Mouse (Mus musculus) midbrain, embryonic 12.5 days (tissue): ENCODE measurements around the gene Gm21885. TPM values are rescaled to one million over a fixed set of nuclear protein-coding genes. Genes with fewer than 3 reads are reported as not detected.
"Not testable (repeated sequence)": the region's sequence is repeated elsewhere in the genome, so short reads cannot be mapped to it uniquely, and the experiment has no call there.

Experiments used
- ATAC-seq: fragments of 200-750 bp; cut with Nextera tagmentation; 2 replicates; pipeline ENCODE4 v1.8.0; 2017; ENCODE audit warnings: low read depth, moderate TSS enrichment, moderate library complexity; ENCODE audit not compliant: low FRiP score
- H3K27ac ChIP-seq: fragments of 300-500 bp; sonication (generic); replicated peaks from 2 replicates; pipeline ENCODE4 v1.5.1; 2016; ENCODE audit warnings: mild to moderate bottlenecking
- H3K27me3 ChIP-seq: fragments of 300-500 bp; sonication (generic); 2 replicates; pipeline ENCODE4 v1.6.1; 2016; ENCODE audit warnings: mild to moderate bottlenecking
- H3K36me3 ChIP-seq: fragments of 300-500 bp; sonication (generic); 2 replicates; pipeline ENCODE4 v1.6.1; 2016
- H3K4me1 ChIP-seq: fragments of 300-500 bp; sonication (generic); 2 replicates; pipeline ENCODE4 v1.6.1; 2016
- H3K4me2 ChIP-seq: fragments of 300-500 bp; sonication (generic); replicated peaks from 2 replicates; pipeline ENCODE4 v1.6.1; 2016; ENCODE audit warnings: mild to moderate bottlenecking, moderate library complexity
- H3K4me3 ChIP-seq: fragments of 300-500 bp; sonication (generic); 2 replicates; pipeline ENCODE4 v1.5.1; 2016; ENCODE audit warnings: mild to moderate bottlenecking
- H3K9ac ChIP-seq: fragments of 300-500 bp; sonication (generic); replicated peaks from 2 replicates; pipeline ENCODE4 v1.6.1; 2016; ENCODE audit warnings: mild to moderate bottlenecking, moderate library complexity
- H3K9me3 ChIP-seq: fragments of 300-500 bp; sonication (generic); 2 replicates; pipeline ENCODE4 v1.6.1; 2016; ENCODE audit warnings: mild to moderate bottlenecking
- WGBS: fragments of 180-500 bp; shearing (Covaris S2); methylation state at CpG from one replicate; pipeline ENCODE4 v1.1.7; 2016; 5-methylcytosine and 5-hydroxymethylcytosine counted together
- polyA plus RNA-seq: library from polyadenylated mRNA; unstranded; fragments of >200 nt; fragmentation: Nextera tagmentation; extraction: Ambion mirVana; gene quantifications from 2 replicates; pipeline ENCODE4 v1.2.1, GENCODE M21; 2016

Gene Gm21885
- polyA plus RNA-seq, 1 experiment from 2014 or later = 0.32 TPM

DNA sequence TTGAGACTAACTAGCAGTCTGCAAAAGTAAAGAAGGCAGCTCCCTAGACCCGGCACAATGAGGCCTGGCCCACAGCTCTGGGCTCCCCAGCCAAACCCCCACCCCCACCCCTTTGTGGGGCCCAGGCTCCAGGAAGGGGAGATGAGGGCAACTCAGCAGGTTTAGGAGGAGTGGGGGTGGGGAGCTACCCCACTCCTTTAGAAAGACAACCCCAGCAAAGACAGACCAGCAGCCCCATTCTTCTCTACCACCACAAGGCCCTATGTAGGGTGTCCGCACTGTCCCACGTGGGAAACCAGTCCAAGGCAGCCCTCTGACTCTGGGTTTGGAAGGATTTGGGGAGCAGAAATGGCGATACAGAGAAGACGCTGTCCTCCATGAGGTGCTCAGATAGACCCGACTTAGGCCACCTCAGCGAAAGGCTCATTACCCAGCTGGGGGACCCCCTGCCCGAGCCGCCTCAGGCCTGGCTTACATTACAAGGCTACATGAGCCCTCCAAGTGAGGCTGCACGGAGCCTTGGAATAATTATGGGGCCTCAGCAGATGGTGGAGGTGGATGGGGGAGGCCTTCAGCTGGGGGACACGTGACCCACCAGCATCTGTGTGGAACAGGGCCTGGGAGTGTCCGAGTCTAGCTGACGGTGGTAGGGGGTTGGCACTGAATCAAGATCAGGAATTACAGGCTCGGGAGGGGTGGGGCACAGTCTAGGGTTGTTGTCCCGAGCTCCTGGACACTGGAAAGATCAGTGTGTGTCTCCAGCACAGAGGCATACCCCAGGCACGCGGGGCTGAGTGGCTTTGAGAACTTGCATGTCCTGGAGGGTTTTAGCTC, 35.5 kb upstream of the Gm21885 start, which contains the start of gene Wfikkn2:
TSS of gene Wfikkn2 (minus strand) at position 51 of the 834 bp plus-strand sequence.
- peak; percentile 83 for ATAC-seq
- 47% methylated on average over 17 of the region's 17 CpGs for WGBS
- no peak within 1 kb of the TSS for H3K4me2 ChIP-seq

GRCm38 (mm10) chr11:94246789-94247061, 34.9 kb upstream of the Gm21885 start:
- H3K4me2 ChIP-seq = no peak overlapping the region
- peaks cover 44% of the 10 kb centered on the region for H3K4me1 ChIP-seq
- H3K27ac ChIP-seq = peak overlapping the region; percentile 57; the same call in 1 of the 2 replicates
- H3K9me3 ChIP-seq = no peaks in the 10 kb centered on the region
- no peak overlapping the region for H3K4me3 ChIP-seq
- WGBS = 79% methylated on average over 8 of the region's 8 CpGs
- H3K36me3 ChIP-seq = no peaks in the 10 kb centered on the region
- no peak for ATAC-seq
- no peak overlapping the region for H3K9ac ChIP-seq
- peaks cover 29% of the 10 kb centered on the region for H3K27me3 ChIP-seq

More for the DNA sequence above, 35.5 kb upstream of the Gm21885 start, which contains the start of gene Wfikkn2:
- peaks cover 32% of the 10 kb centered on the region for H3K27me3 ChIP-seq
- H3K27ac ChIP-seq = peak within 1 kb of the TSS; percentile 62
- H3K4me3 ChIP-seq = no peak within 1 kb of the TSS
- H3K9me3 ChIP-seq = no peaks in the 10 kb centered on the region
- H3K9ac ChIP-seq = no peak within 1 kb of the TSS
- peaks cover 44% of the 10 kb centered on the region for H3K4me1 ChIP-seq
- H3K36me3 ChIP-seq = no peaks in the 10 kb centered on the region

DNA sequence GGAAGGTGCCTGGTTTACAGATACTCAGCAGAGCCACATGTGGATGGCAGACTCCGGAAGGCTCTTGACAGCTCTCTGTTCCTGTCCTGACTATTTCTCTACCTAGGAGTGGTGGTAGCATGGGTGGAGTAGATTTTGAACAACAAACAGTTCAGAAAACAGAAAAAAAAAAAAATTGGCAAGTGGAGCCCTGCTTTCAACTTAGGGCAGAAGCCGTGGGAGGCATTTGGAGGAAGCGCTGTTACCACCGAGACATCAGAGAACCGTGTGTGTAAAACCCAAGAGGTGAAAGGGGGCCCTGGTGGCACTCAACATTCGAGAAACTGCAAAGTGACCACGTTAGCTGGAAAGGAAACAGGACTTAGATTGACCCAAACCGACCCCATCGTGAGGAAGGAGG, 28.5 kb upstream of the Gm21885 start:
- no peak overlapping the region for H3K9ac ChIP-seq
- ATAC-seq = no peak

GRCm38 (mm10) chr11:94253691-94254090, 28.0 kb upstream of the Gm21885 start:
- Histone ChIP-seq H3K36me3 (no peaks in the 10 kb centered on the region), H3K4me3 (no peak overlapping the region), H3K4me1 (no peaks in the 10 kb centered on the region), H3K9me3 (no peaks in the 10 kb centered on the region), H3K9ac (no peak overlapping the region), H3K27me3 (no peaks in the 10 kb centered on the region), H3K4me2 (no peak overlapping the region), H3K27ac (no peak overlapping the region)
- 87% methylated on average over 10 of the region's 10 CpGs for WGBS
- ATAC-seq = no peak

More for the DNA sequence above, 28.5 kb upstream of the Gm21885 start:
- Histone ChIP-seq H3K27ac (no peak overlapping the region), H3K36me3 (no peaks in the 10 kb centered on the region), H3K9me3 (no peaks in the 10 kb centered on the region), H3K4me2 (no peak overlapping the region), H3K4me3 (no peak overlapping the region), H3K27me3 (no peaks in the 10 kb centered on the region), H3K4me1 (no peaks in the 10 kb centered on the region)
- WGBS = 85% methylated on average over 9 of the region's 9 CpGs

GRCm38 (mm10) chr11:94255733-94256132, 25.9 kb upstream of the Gm21885 start:
- H3K36me3 ChIP-seq = no peaks in the 10 kb centered on the region
- no peak overlapping the region for H3K9ac ChIP-seq
- WGBS = 76% methylated on average over 5 of the region's 5 CpGs
- H3K4me3 ChIP-seq = no peak overlapping the region
- ATAC-seq = no peak
- H3K27ac ChIP-seq = no peak overlapping the region
- H3K4me2 ChIP-seq = no peak overlapping the region
- H3K9me3 ChIP-seq = no peaks in the 10 kb centered on the region
- H3K4me1 ChIP-seq = no peaks in the 10 kb centered on the region
- H3K27me3 ChIP-seq = no peaks in the 10 kb centered on the region

DNA sequence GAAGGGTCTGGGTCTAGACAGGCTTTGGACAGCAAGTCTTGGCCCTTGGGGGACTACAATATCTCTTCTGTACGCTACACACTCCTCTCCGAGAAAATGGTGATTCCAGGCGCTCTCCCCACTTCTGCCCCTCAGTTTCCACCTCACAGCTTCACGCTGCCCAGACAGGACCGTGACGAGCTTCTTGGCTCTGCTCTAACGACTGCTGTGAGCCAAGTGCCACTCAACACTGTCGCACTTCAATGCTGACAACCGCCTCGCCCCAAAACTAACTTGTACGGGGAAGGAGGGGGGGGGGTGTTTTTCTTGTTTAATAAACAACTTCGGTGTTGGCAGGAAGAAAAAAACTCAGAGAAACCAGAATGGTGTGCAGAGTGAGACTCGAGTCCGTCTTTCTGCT, 23.7 kb upstream of the Gm21885 start:
- Histone ChIP-seq H3K4me2 (no peak overlapping the region), H3K9ac (no peak overlapping the region), H3K27me3 (no peaks in the 10 kb centered on the region), H3K36me3 (no peaks in the 10 kb centered on the region), H3K4me3 (no peak overlapping the region), H3K9me3 (no peaks in the 10 kb centered on the region), H3K4me1 (no peaks in the 10 kb centered on the region), H3K27ac (no peak overlapping the region)
- no peak for ATAC-seq
- WGBS = 89% methylated on average over 14 of the region's 14 CpGs

DNA sequence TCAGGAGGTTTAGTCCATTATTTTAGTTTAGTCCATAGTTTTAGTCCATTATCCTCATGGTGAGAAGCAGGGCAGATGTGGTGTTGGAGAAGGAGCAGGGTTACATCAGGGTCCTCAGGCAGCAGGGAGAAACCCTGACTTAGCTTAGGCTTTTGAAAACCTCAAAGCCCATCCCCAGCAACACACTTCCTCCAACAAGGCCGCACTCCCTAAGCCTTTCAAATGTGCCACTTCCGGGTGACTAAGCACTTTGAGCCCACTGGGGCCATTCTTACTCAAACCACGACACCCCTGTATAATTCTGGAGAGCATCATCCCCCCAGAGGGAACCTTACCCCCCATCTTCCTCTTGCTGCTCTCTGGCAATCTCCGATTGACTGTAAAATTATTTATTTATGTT, 21.9 kb upstream of the Gm21885 start:
- Histone ChIP-seq H3K9me3 (no peaks in the 10 kb centered on the region), H3K9ac (no peak overlapping the region), H3K36me3 (no peaks in the 10 kb centered on the region), H3K4me2 (no peak overlapping the region), H3K4me3 (no peak overlapping the region), H3K4me1 (0 out of 2 replicates have a peak, but pooled peaks cover 3% of the 10 kb centered on the region), H3K27me3 (no peaks in the 10 kb centered on the region), H3K27ac (no peak overlapping the region)
- WGBS = 53% methylated on average over 4 of the region's 4 CpGs
- no peak for ATAC-seq

GRCm38 (mm10) chr11:94261585-94262370, 19.9 kb upstream of the Gm21885 start:
- Histone ChIP-seq H3K4me1 (peaks cover 10% of the 10 kb centered on the region; the same call in 1 of the 2 replicates), H3K36me3 (no peaks in the 10 kb centered on the region), H3K27me3 (no peaks in the 10 kb centered on the region), H3K4me3 (no peak overlapping the region), H3K9ac (no peak overlapping the region), H3K4me2 (no peak overlapping the region), H3K27ac (no peak overlapping the region), H3K9me3 (no peaks in the 10 kb centered on the region)
- 72% methylated on average over 6 of the region's 6 CpGs for WGBS
- ATAC-seq = no peak

DNA sequence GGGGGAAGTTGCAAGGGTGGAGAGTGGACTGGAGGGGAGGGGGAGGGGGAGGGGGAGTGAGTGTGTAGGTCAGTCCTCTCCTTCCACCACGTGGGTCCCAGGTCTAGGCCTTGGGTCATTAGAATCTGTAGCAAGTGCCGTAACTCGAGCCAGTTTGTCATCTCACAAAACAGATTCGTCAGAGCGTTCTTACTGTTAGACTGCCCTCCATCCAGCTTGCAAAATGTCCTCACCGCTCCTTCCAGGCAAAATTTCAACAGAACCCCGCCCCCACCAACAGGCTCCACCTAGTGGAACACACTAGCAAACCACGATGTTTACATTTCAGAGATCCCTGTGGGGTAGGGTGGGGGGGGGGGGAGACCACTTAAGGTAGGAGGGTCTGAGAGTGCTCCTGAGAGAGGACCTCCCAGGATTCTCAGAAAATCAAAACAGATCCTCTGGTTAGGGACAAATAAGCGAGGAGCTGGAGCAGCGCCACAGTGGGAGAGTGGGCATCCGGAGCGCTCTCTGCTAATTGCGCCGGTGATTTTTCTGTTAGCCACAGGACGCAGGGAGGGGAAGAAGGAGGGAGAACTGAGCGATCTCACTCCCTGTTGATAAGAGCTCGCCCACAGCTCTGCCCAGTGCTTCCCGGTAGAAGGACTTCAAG, 16.4 kb upstream of the Gm21885 start:
- peak overlapping the region; percentile 34; the same call in 1 of the 2 replicates for H3K9ac ChIP-seq
- H3K27me3 ChIP-seq = no peaks in the 10 kb centered on the region
- peak; percentile 54; the same call in 1 of the 2 replicates for ATAC-seq
- H3K4me1 ChIP-seq = peaks cover 10% of the 10 kb centered on the region; the same call in 1 of the 2 replicates
- peak overlapping the region; percentile 39 for H3K4me3 ChIP-seq
- no peak overlapping the region for H3K27ac ChIP-seq
- H3K4me2 ChIP-seq = peak overlapping the region; percentile 61
- H3K36me3 ChIP-seq = no peaks in the 10 kb centered on the region
- 2% methylated on average over 18 of the region's 18 CpGs for WGBS
- H3K9me3 ChIP-seq = no peaks in the 10 kb centered on the region

- not testable (repeated sequence) for H3K4me2 ChIP-seq, H3K27ac ChIP-seq, ATAC-seq, H3K9me3 ChIP-seq, H3K4me3 ChIP-seq, H3K27me3 ChIP-seq, H3K9ac ChIP-seq, H3K36me3 ChIP-seq
- peaks cover 10% of the 10 kb centered on the region; the same call in 1 of the 2 replicates for H3K4me1 ChIP-seq
- 86% methylated on average over 3 of the region's 3 CpGs for WGBS
Observed at GRCm38 (mm10) chr11:94266155-94266554, 15.5 kb upstream of the Gm21885 start.

DNA sequence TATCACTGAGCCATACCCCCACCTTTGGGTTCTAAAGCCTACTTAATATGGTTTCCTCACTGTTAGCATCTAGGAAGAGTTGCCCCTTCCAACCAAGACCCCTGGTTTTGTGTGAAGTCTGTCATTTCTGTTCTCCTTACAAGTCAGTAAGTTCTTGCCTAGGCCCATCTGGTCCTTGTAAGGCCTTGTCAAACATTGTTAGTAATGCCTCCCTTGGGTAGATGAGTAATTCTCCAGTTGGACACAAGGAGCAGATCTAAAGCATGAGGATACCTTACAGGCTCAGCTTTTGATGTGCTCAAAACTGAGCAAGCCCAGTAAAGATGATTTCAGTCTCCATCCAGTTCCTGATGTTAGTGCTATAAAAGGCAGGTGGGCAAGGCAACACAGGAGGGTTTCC, 12.9 kb upstream of the Gm21885 start:
- no peak for ATAC-seq
- Histone ChIP-seq H3K9me3 (no peaks in the 10 kb centered on the region), H3K4me2 (no peak overlapping the region), H3K9ac (no peak overlapping the region), H3K27me3 (no peaks in the 10 kb centered on the region), H3K27ac (no peak overlapping the region), H3K36me3 (no peaks in the 10 kb centered on the region), H3K4me3 (no peak overlapping the region), H3K4me1 (peaks cover 14% of the 10 kb centered on the region; the same call in 1 of the 2 replicates)

- H3K27me3 ChIP-seq = no peaks in the 10 kb centered on the region
- no peak overlapping the region for H3K9ac ChIP-seq
- ATAC-seq = no peak
- 90% methylated on average over 7 of the region's 7 CpGs for WGBS
- H3K9me3 ChIP-seq = no peaks in the 10 kb centered on the region
- peaks cover 11% of the 10 kb centered on the region; the same call in 1 of the 2 replicates for H3K4me1 ChIP-seq
- no peaks in the 10 kb centered on the region for H3K36me3 ChIP-seq
- H3K4me3 ChIP-seq = no peak overlapping the region
- H3K4me2 ChIP-seq = no peak overlapping the region
- H3K27ac ChIP-seq = no peak overlapping the region
Observed at GRCm38 (mm10) chr11:94269906-94270305, 11.8 kb upstream of the Gm21885 start.
